Mouse (Mus musculus) hindbrain, embryonic 12.5 days (tissue): ENCODE measurements at regions not wholly inside any gene's neighbourhood (a gene's known extent, or its start where the extent isn't known, plus 50 kb on each side); places are given as distances from the start of the nearest gene placed in this dataset.

ENCODE experiments used
- ATAC-seq: fragments of 200-750 bp; cut with Nextera tagmentation; 2 replicates; pipeline ENCODE4 v1.8.0; 2017; ENCODE audit warnings: moderate TSS enrichment; ENCODE audit not compliant: low FRiP score
- H3K27ac ChIP-seq: fragments of 300-500 bp; sonication (generic); 2 replicates; pipeline ENCODE4 v1.5.1; 2016; ENCODE audit warnings: mild to moderate bottlenecking
- H3K27me3 ChIP-seq: fragments of 300-500 bp; sonication (generic); 2 replicates; pipeline ENCODE4 v1.6.1; 2016; ENCODE audit warnings: mild to moderate bottlenecking
- H3K36me3 ChIP-seq: fragments of 300-500 bp; sonication (generic); 2 replicates; pipeline ENCODE4 v1.6.1; 2016; ENCODE audit warnings: mild to moderate bottlenecking
- H3K4me1 ChIP-seq: fragments of 300-500 bp; sonication (generic); 2 replicates; pipeline ENCODE4 v1.6.1; 2016
- H3K4me2 ChIP-seq: fragments of 300-500 bp; sonication (generic); replicated peaks from 2 replicates; pipeline ENCODE4 v1.6.1; 2016; ENCODE audit warnings: mild to moderate bottlenecking
- H3K4me3 ChIP-seq: fragments of 300-500 bp; sonication (generic); 2 replicates; pipeline ENCODE4 v1.5.1; 2016; ENCODE audit warnings: mild to moderate bottlenecking
- H3K9ac ChIP-seq: fragments of 300-500 bp; sonication (generic); 2 replicates; pipeline ENCODE4 v1.6.1; 2016; ENCODE audit warnings: mild to moderate bottlenecking, moderate library complexity
- H3K9me3 ChIP-seq: fragments of 300-500 bp; sonication (generic); replicated peaks from 2 replicates; pipeline ENCODE4 v1.6.1; 2016; ENCODE audit warnings: mild to moderate bottlenecking
- WGBS: fragments of 180-500 bp; shearing (Covaris S2); methylation state at CpG from one replicate; pipeline ENCODE4 v1.1.7; 2016; 5-methylcytosine and 5-hydroxymethylcytosine counted together

GRCm38 (mm10) chr15:97571885-97572284, 133.7 kb downstream of the Rpap3 start:
- Histone ChIP-seq H3K36me3 (no peaks in the 10 kb centered on the region), H3K4me3 (no peak overlapping the region), H3K27ac (no peak overlapping the region), H3K4me1 (no peaks in the 10 kb centered on the region), H3K27me3 (no peaks in the 10 kb centered on the region), H3K4me2 (no peak overlapping the region), H3K9ac (no peak overlapping the region), H3K9me3 (no peaks in the 10 kb centered on the region)
- ATAC-seq = no peak

DNA sequence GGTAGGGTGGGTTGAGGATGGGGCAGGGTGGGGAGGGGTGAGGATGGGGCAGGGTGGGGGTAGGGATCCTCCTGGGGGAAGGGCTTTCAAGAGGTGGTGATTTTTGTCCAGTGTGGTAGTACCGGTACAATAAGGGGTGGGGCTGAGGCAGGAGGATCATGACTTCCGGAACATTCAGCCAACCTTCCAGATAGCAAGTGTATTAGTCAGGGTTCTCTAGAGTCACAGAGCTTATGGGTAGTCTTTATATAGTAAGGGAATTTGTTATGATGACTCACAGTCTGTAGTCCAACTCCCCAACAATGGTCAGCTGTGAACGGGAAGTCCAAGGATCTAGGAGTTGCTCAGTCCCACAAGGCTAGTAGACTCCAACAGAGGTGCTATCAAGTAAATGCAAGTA, 145.5 kb downstream of the Rpap3 start:
- Histone ChIP-seq H3K27me3 (no peaks in the 10 kb centered on the region), H3K4me3 (no peak overlapping the region), H3K27ac (no peak overlapping the region), H3K4me1 (no peaks in the 10 kb centered on the region), H3K4me2 (no peak overlapping the region), H3K36me3 (no peaks in the 10 kb centered on the region), H3K9me3 (peaks cover 33% of the 10 kb centered on the region), H3K9ac (no peak overlapping the region)
- WGBS = 100% methylated on average over 3 of the region's 3 CpGs
- no peak for ATAC-seq

GRCm38 (mm10) chr15:97558725-97559124, 146.9 kb downstream of the Rpap3 start:
- WGBS = 80% methylated on average over 7 of the region's 7 CpGs
- H3K27me3 ChIP-seq = no peaks in the 10 kb centered on the region
- H3K36me3 ChIP-seq = no peaks in the 10 kb centered on the region
- peaks cover 33% of the 10 kb centered on the region for H3K9me3 ChIP-seq
- no peak overlapping the region for H3K4me2 ChIP-seq
- no peak overlapping the region for H3K27ac ChIP-seq
- H3K4me3 ChIP-seq = no peak overlapping the region
- H3K4me1 ChIP-seq = no peaks in the 10 kb centered on the region
- no peak overlapping the region for H3K9ac ChIP-seq
- no peak for ATAC-seq

- 88% methylated on average over 4 of the region's 4 CpGs for WGBS
- Histone ChIP-seq H3K4me2 (no peak overlapping the region), H3K9ac (no peak overlapping the region), H3K27ac (no peak overlapping the region), H3K36me3 (no peaks in the 10 kb centered on the region), H3K9me3 (peaks cover 6% of the 10 kb centered on the region), H3K27me3 (no peaks in the 10 kb centered on the region), H3K4me3 (no peak overlapping the region), H3K4me1 (no peaks in the 10 kb centered on the region)
- no peak for ATAC-seq
These were observed 157.3 kb downstream of the Rpap3 start for GRCm38 (mm10) chr15:97548354-97548753.

DNA sequence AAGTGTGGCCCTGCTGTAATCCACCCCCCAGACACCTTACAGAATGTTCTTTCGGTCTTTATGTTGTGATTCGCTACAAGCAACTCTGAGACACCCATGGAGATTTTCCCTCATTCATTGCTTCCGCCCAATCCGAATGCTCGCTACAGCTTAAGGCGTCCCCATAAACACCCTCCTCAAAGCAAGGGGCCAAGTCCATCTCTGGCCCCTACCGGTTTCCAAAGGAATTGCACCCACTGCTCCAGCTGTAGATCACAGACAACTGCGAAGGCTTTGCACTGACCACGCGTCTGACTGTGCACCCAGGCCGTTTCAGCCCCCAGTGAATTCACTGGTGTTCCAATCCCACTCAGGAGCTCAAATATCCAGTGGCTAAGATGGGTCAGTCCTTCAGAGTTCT, 160.6 kb downstream of the Rpap3 start:
- WGBS = 87% methylated on average over 11 of the region's 11 CpGs
- H3K36me3 ChIP-seq = no peaks in the 10 kb centered on the region
- no peaks in the 10 kb centered on the region for H3K4me1 ChIP-seq
- no peak overlapping the region for H3K4me2 ChIP-seq
- peaks cover 6% of the 10 kb centered on the region for H3K9me3 ChIP-seq
- H3K4me3 ChIP-seq = no peak overlapping the region
- H3K27me3 ChIP-seq = no peaks in the 10 kb centered on the region
- ATAC-seq = no peak
- no peak overlapping the region for H3K27ac ChIP-seq
- H3K9ac ChIP-seq = no peak overlapping the region

DNA sequence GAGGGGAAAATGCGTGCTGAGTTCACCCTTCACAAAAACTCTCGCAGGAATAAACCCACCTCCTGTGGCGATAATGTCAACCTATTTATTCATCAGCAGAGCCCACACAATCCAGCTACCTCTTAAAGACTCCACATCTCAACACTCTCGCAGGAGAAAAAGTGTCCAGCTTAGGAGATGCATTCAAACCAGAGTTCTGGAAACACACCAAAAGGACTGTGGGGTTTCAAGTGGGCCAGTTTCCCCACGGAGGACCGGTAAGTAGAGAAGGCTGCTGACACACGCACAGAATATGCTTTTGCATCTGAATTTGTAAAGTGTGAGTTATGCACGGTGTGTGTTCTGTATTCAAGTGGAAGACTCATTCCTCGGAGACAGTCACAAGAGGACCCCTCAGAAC, 164.0 kb downstream of the Rpap3 start:
- Histone ChIP-seq H3K4me1 (no peaks in the 10 kb centered on the region), H3K4me3 (no peak overlapping the region), H3K4me2 (no peak overlapping the region), H3K36me3 (no peaks in the 10 kb centered on the region), H3K9ac (no peak overlapping the region), H3K27me3 (no peaks in the 10 kb centered on the region), H3K27ac (no peak overlapping the region), H3K9me3 (no peaks in the 10 kb centered on the region)
- no peak for ATAC-seq
- WGBS = 80% methylated on average over 9 of the region's 9 CpGs

DNA sequence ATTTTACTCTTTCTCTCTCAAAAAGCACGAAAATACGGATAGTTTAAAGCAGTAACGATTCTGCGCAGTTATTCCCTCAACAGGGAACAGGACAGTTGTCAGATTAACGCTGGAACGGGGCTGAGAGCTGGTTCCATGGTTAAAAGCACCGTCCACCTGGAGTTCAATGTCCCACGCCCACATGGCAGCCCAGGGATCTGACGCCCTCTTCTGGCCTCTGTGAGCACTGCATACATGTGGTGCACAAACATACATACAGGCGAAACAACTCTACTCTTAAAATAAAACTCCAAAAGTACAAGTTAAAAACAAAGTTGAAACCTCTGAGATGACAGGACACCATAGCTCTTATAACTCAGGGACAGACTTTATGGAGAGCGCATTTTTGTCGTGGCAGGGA, 169.5 kb downstream of the Rpap3 start:
- H3K9ac ChIP-seq = no peak overlapping the region
- ATAC-seq = no peak
- no peaks in the 10 kb centered on the region for H3K9me3 ChIP-seq
- H3K36me3 ChIP-seq = no peaks in the 10 kb centered on the region
- 91% methylated on average over 12 of the region's 12 CpGs for WGBS
- H3K4me2 ChIP-seq = no peak overlapping the region
- no peaks in the 10 kb centered on the region for H3K27me3 ChIP-seq
- no peak overlapping the region for H3K27ac ChIP-seq
- no peaks in the 10 kb centered on the region for H3K4me1 ChIP-seq
- no peak overlapping the region for H3K4me3 ChIP-seq

- no peaks in the 10 kb centered on the region for H3K4me1 ChIP-seq
- H3K27ac ChIP-seq = no peak overlapping the region
- H3K4me2 ChIP-seq = no peak overlapping the region
- H3K27me3 ChIP-seq = no peaks in the 10 kb centered on the region
- WGBS = 79% methylated on average over 5 of the region's 5 CpGs
- ATAC-seq = no peak
- H3K36me3 ChIP-seq = no peaks in the 10 kb centered on the region
- no peak overlapping the region for H3K4me3 ChIP-seq
- H3K9ac ChIP-seq = no peak overlapping the region
- no peaks in the 10 kb centered on the region for H3K9me3 ChIP-seq
These were observed 170.7 kb downstream of the Rpap3 start for GRCm38 (mm10) chr15:97534878-97535277.

GRCm38 (mm10) chr15:97533553-97534291, 171.9 kb downstream of the Rpap3 start:
- ATAC-seq = no peak
- no peak overlapping the region for H3K9ac ChIP-seq
- no peaks in the 10 kb centered on the region for H3K36me3 ChIP-seq
- no peak overlapping the region for H3K4me2 ChIP-seq
- H3K4me3 ChIP-seq = no peak overlapping the region
- H3K27me3 ChIP-seq = no peaks in the 10 kb centered on the region
- WGBS = 88% methylated on average over 12 of the region's 12 CpGs
- H3K27ac ChIP-seq = no peak overlapping the region
- H3K9me3 ChIP-seq = no peaks in the 10 kb centered on the region
- no peaks in the 10 kb centered on the region for H3K4me1 ChIP-seq

- H3K27ac ChIP-seq = no peak overlapping the region
- no peaks in the 10 kb centered on the region for H3K36me3 ChIP-seq
- WGBS = 65% methylated on average over 10 of the region's 10 CpGs
- H3K4me2 ChIP-seq = no peak overlapping the region
- H3K9me3 ChIP-seq = no peaks in the 10 kb centered on the region
- no peak for ATAC-seq
- H3K27me3 ChIP-seq = no peaks in the 10 kb centered on the region
- H3K4me3 ChIP-seq = no peak overlapping the region
- H3K4me1 ChIP-seq = no peaks in the 10 kb centered on the region
- no peak overlapping the region for H3K9ac ChIP-seq
These were observed 173.2 kb downstream of the Rpap3 start for GRCm38 (mm10) chr15:97532346-97532910.

DNA sequence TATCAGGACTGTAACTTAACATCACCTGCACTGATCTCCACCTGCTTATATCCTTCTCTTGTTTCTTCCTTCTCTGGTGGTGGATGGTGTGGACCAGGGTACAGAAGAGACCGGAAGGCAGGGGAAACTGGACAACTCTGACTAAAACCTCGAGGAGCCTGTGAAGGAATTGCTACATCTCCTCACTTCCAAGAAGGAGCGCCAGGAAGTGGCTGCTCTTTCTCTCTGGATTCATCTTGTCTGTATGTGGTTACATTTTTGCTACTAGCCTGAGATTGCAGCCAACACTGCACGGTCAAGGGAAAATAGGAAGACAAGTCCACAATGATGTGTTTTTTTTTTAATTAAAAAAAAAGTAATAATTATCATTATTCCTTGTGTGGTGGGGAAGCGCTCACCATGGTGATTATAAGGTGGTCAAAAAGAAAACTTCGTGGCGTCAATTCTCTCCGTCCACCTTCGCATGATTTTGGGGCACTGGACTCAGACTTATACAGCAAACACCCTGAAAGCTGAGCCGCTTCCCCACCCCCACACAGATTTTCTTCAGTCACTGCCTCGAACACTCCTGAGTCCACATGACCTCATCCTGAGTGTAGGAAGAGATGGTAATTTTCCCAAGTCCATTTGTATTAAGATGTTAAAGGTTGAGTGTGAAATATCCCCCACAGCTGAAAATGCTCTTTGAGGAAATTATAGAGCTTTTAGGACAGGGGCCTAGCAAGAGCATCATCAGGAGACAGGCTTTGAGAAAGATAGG, 177.2 kb downstream of the Rpap3 start:
- Histone ChIP-seq H3K9me3 (no peaks in the 10 kb centered on the region), H3K27me3 (no peaks in the 10 kb centered on the region), H3K4me2 (no peak overlapping the region), H3K4me3 (no peak overlapping the region), H3K9ac (no peak overlapping the region), H3K36me3 (no peaks in the 10 kb centered on the region), H3K4me1 (no peaks in the 10 kb centered on the region), H3K27ac (no peak overlapping the region)
- ATAC-seq = no peak
- 86% methylated on average over 11 of the region's 11 CpGs for WGBS

GRCm38 (mm10) chr15:97520395-97520794, 185.2 kb downstream of the Rpap3 start:
- H3K4me2 ChIP-seq = no peak overlapping the region
- H3K9me3 ChIP-seq = no peaks in the 10 kb centered on the region
- H3K36me3 ChIP-seq = no peaks in the 10 kb centered on the region
- WGBS = 96% methylated on average over 2 of the region's 2 CpGs
- no peak overlapping the region for H3K4me3 ChIP-seq
- peaks cover 9% of the 10 kb centered on the region; the same call in 1 of the 2 replicates for H3K4me1 ChIP-seq
- H3K27me3 ChIP-seq = no peaks in the 10 kb centered on the region
- H3K9ac ChIP-seq = no peak overlapping the region
- H3K27ac ChIP-seq = no peak overlapping the region
- no peak for ATAC-seq
